Mouse (Mus musculus): ENCODE data around the gene Mri1. TPM values are rescaled to one million over a fixed set of nuclear protein-coding genes. Genes with fewer than 3 reads are reported as not detected.

Gene Mri1
- polyA plus RNA-seq, 1 experiment from 2014 or later: 57.1 TPM

GRCm38 (mm10) chr8:84241167-84241566, 16.0 kb downstream of the Mri1 start:
- H3K4me3 ChIP-seq (replicated peaks; ENCODE audit: low read length): no peak overlapping the region
- H3K4me2 ChIP-seq (ENCODE audit: low read length): no peak overlapping the region
- H3K27ac ChIP-seq (ENCODE audit: low read length): no peak overlapping the region
- peaks cover 16% of the 10 kb centered on the region for H3K36me3 ChIP-seq (ENCODE audit: control insufficient read depth, insufficient read depth)
- no peak for ATAC-seq
- H3K4me1 ChIP-seq (replicated peaks; ENCODE audit: control insufficient read depth, insufficient read depth, low read length): peaks cover 13% of the 10 kb centered on the region
- H3K9ac ChIP-seq (replicated peaks; ENCODE audit: low read depth, low read length): no peak overlapping the region
- H3K27me3 ChIP-seq (replicated peaks; ENCODE audit: control insufficient read depth, insufficient read depth, low read length): no peaks in the 10 kb centered on the region
- 67% methylated on average over 6 of the region's 6 CpGs for WGBS
- no peaks in the 10 kb centered on the region for H3K9me3 ChIP-seq (ENCODE audit: control insufficient read depth, low read length)

- 20% methylated on average over 19 of the region's 19 CpGs for WGBS
These were observed 19.4 kb downstream of the Mri1 start for GRCm38 (mm10) chr8:84237542-84238229.

DNA sequence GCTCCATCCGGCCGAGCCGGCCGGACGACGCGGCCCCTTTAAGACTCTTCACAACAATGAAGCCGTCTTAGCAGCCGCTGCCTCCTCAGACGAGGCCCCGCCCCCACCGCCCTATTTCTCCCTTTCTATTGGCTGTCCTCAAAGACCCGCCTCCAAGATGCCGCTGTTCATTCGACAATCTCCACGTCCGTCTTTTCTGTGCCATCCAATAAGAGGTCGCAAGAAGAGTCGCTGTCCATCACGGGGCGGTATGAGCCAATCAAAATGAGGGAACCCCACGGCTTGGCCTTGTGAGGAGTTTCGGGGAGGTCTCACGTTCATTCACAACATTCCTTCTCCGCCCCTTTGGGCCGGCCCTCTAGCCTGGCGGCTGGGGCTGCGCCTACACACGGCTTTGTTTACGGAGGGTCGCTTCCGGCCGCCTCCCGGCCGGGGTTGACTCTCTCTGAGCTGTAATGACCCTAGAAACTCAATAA, 20.1 kb downstream of the Mri1 start, which contains the start of gene Zswim4:
Zswim4 (minus strand) TSS at position 58 of the 476 bp plus-strand sequence.
- H3K9ac ChIP-seq (replicated peaks; ENCODE audit: low read depth, low read length): peak within 1 kb of the TSS; percentile 93
- no peaks in the 10 kb centered on the region for H3K9me3 ChIP-seq (ENCODE audit: control insufficient read depth, low read length)
- peak within 1 kb of the TSS; percentile 81 for H3K27ac ChIP-seq (ENCODE audit: low read length)
- H3K36me3 ChIP-seq (ENCODE audit: control insufficient read depth, insufficient read depth): peaks cover 5% of the 10 kb centered on the region
- H3K4me1 ChIP-seq (replicated peaks; ENCODE audit: control insufficient read depth, insufficient read depth, low read length): peaks cover 36% of the 10 kb centered on the region
- peak; percentile 98 for ATAC-seq
- peak within 1 kb of the TSS; percentile 87 for H3K4me2 ChIP-seq (ENCODE audit: low read length)
- peak within 1 kb of the TSS; percentile 95 for H3K4me3 ChIP-seq (replicated peaks; ENCODE audit: low read length)
- H3K27me3 ChIP-seq (replicated peaks; ENCODE audit: control insufficient read depth, insufficient read depth, low read length): no peaks in the 10 kb centered on the region
- under 1% methylated on average over 35 of the region's 35 CpGs for WGBS

More at GRCm38 (mm10) chr8:84237542-84238229, 19.4 kb downstream of the Mri1 start:
- Histone ChIP-seq H3K9ac (replicated peaks; ENCODE audit: low read depth, low read length) (peak overlapping the region; percentile 67), H3K27ac (ENCODE audit: low read length) (peak overlapping the region; percentile 81), H3K4me3 (replicated peaks; ENCODE audit: low read length) (peak overlapping the region; percentile 59), H3K9me3 (ENCODE audit: control insufficient read depth, low read length) (no peaks in the 10 kb centered on the region), H3K36me3 (ENCODE audit: control insufficient read depth, insufficient read depth) (peaks cover 3% of the 10 kb centered on the region; the same call in 1 of the 2 replicates), H3K27me3 (replicated peaks; ENCODE audit: control insufficient read depth, insufficient read depth, low read length) (no peaks in the 10 kb centered on the region), H3K4me1 (replicated peaks; ENCODE audit: control insufficient read depth, insufficient read depth, low read length) (peaks cover 36% of the 10 kb centered on the region), H3K4me2 (ENCODE audit: low read length) (peak overlapping the region; percentile 68)
- ATAC-seq: peak; percentile 3

- H3K4me3 ChIP-seq (replicated peaks; ENCODE audit: low read length): peak overlapping the region; percentile 95
- peak overlapping the region; percentile 60 for H3K27ac ChIP-seq (ENCODE audit: low read length)
- peak; percentile 15 for ATAC-seq
- peaks cover 31% of the 10 kb centered on the region for H3K4me1 ChIP-seq (replicated peaks; ENCODE audit: control insufficient read depth, insufficient read depth, low read length)
- H3K36me3 ChIP-seq (ENCODE audit: control insufficient read depth, insufficient read depth): peaks cover 5% of the 10 kb centered on the region
- peak overlapping the region; percentile 87 for H3K4me2 ChIP-seq (ENCODE audit: low read length)
- H3K27me3 ChIP-seq (replicated peaks; ENCODE audit: control insufficient read depth, insufficient read depth, low read length): no peaks in the 10 kb centered on the region
- H3K9me3 ChIP-seq (ENCODE audit: control insufficient read depth, low read length): no peaks in the 10 kb centered on the region
- WGBS: 0% methylated on average over 17 of the region's 30 CpGs
- peak overlapping the region; percentile 93 for H3K9ac ChIP-seq (replicated peaks; ENCODE audit: low read depth, low read length)
These were observed 20.6 kb downstream of the Mri1 start for GRCm38 (mm10) chr8:84236410-84236997.

DNA sequence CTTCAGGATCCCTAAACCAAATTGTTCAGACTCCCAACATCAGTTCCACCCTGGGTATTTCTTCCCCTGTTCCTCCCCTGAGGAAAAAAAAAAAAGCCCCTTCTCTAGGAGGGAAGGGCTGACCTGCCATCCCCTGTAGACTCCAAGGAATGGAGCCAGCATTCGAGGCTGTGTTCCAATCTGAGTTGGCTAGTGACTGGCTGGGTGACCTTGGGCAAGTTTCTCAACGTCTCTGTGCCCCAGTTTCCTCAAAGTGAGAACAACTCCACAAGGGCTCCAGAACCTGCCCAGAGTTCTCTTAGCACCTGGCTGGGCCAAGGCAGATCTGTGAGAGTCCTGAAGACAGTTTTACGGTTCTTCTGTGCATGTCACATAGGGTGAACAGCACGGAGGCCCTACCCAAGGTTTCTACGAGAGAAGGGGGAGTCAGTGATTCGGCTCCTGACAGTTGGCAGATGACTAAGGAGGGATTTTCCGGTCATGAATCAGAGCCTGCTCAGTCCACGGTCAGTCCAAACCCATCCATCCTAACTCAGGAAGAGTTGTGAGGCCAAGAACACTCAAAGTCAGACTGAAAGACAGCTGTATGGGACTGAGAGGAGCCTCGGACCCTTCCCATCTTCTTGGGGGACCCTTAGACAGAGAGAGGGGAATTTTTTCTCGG, 21.2 kb downstream of the Mri1 start:
- no peaks in the 10 kb centered on the region for H3K27me3 ChIP-seq (replicated peaks; ENCODE audit: control insufficient read depth, insufficient read depth, low read length)
- H3K36me3 ChIP-seq (ENCODE audit: control insufficient read depth, insufficient read depth): peaks cover 5% of the 10 kb centered on the region
- peaks cover 30% of the 10 kb centered on the region for H3K4me1 ChIP-seq (replicated peaks; ENCODE audit: control insufficient read depth, insufficient read depth, low read length)
- no peaks in the 10 kb centered on the region for H3K9me3 ChIP-seq (ENCODE audit: control insufficient read depth, low read length)
- WGBS: 29% methylated on average over 10 of the region's 10 CpGs
- peak overlapping the region; percentile 93 for H3K9ac ChIP-seq (replicated peaks; ENCODE audit: low read depth, low read length)
- peak overlapping the region; percentile 95 for H3K4me3 ChIP-seq (replicated peaks; ENCODE audit: low read length)
- no peak for ATAC-seq
- H3K27ac ChIP-seq (ENCODE audit: low read length): peak overlapping the region; percentile 60; the same call in 1 of the 2 replicates
- peak overlapping the region; percentile 87 for H3K4me2 ChIP-seq (ENCODE audit: low read length)

DNA sequence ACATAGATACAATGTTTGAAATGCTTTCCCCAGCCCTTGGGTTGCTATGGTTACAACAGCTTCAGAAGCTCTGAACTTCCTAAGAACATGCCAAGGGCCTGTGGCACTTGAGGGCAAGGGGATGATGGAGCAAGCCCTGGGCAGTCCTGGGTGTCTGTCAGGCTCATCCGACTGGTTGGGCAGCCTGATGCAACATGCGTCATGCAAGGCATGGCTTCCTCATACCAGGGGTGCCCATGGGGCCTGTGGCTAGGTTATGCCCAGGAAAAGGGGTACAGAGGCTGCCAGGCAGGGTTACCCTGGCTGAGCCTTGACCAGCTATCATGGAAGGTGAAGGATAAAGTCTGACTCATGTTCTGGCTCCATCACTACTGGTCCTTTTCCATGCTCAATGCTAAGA, 24.1 kb downstream of the Mri1 start:
- H3K9me3 ChIP-seq (ENCODE audit: control insufficient read depth, low read length): no peaks in the 10 kb centered on the region
- H3K27me3 ChIP-seq (replicated peaks; ENCODE audit: control insufficient read depth, insufficient read depth, low read length): no peaks in the 10 kb centered on the region
- no peak overlapping the region for H3K4me3 ChIP-seq (replicated peaks; ENCODE audit: low read length)
- ATAC-seq: no peak
- no peak overlapping the region for H3K9ac ChIP-seq (replicated peaks; ENCODE audit: low read depth, low read length)
- no peak overlapping the region for H3K27ac ChIP-seq (ENCODE audit: low read length)
- WGBS: 94% methylated on average over 2 of the region's 2 CpGs
- H3K4me2 ChIP-seq (ENCODE audit: low read length): no peak overlapping the region
- peaks cover 29% of the 10 kb centered on the region for H3K4me1 ChIP-seq (replicated peaks; ENCODE audit: control insufficient read depth, insufficient read depth, low read length)
- H3K36me3 ChIP-seq (ENCODE audit: control insufficient read depth, insufficient read depth): peaks cover 26% of the 10 kb centered on the region

DNA sequence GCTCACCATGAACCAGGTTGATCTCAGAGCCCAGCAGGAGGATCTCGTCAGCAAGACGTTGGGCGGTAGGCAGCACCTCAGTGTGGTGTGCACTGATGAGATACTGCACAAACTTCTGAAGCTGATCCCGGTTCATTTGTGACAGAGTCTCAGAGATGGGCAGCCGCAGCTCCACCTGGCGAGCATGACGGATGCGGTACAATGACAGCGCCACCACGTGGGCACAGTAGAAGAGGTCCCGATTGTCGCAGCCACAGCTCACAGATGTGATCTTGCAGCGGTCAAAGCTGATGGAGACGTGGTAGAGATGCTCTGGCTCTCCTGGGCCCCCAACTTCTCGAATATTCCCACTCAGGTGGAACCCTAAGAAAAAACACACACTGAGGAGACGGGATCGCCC, 26.4 kb downstream of the Mri1 start:
- no peak overlapping the region for H3K9ac ChIP-seq (replicated peaks; ENCODE audit: low read depth, low read length)
- H3K36me3 ChIP-seq (ENCODE audit: control insufficient read depth, insufficient read depth): peaks cover 40% of the 10 kb centered on the region
- H3K27ac ChIP-seq (ENCODE audit: low read length): no peak overlapping the region
- H3K4me2 ChIP-seq (ENCODE audit: low read length): no peak overlapping the region
- no peaks in the 10 kb centered on the region for H3K9me3 ChIP-seq (ENCODE audit: control insufficient read depth, low read length)
- peaks cover 19% of the 10 kb centered on the region for H3K4me1 ChIP-seq (replicated peaks; ENCODE audit: control insufficient read depth, insufficient read depth, low read length)
- 83% methylated on average over 17 of the region's 17 CpGs for WGBS
- H3K4me3 ChIP-seq (replicated peaks; ENCODE audit: low read length): no peak overlapping the region
- ATAC-seq: no peak
- H3K27me3 ChIP-seq (replicated peaks; ENCODE audit: control insufficient read depth, insufficient read depth, low read length): no peaks in the 10 kb centered on the region

DNA sequence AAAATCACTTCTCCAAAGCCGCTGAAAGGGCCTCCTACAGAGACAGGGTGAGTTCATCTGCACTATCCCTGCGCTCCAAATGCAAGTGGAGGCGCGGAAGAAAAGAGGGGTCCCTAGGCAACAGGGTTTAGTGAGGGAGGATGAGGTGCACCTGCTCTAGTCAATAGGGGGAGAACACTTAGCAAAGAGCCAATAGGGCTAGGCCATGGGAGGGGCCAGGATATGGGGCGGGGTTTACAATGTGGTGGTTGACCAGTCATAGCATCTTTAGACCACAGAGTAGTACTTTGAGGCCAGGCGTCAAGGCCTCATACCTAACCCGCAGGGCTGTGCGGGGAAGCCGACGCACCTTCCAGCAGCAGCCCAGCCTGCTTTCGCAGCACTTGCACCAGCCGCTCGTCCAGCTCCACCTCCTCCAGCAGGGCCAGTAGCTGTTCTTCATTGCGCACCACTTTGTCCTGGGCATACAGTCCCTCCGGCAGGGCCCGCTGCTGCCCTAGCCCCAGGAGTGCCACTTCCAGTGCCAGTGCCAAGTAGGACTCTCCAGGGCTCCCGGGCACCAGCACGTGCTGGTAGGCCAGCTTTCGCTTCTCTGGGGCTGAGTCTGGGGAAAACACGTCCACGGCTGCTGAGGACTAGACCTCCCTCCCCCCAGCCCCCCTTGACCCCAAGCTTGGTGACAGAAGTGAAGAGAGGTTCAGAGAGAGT, 33.6 kb downstream of the Mri1 start:
- Histone ChIP-seq H3K9me3 (ENCODE audit: control insufficient read depth, low read length) (no peaks in the 10 kb centered on the region), H3K9ac (replicated peaks; ENCODE audit: low read depth, low read length) (no peak overlapping the region), H3K27me3 (replicated peaks; ENCODE audit: control insufficient read depth, insufficient read depth, low read length) (no peaks in the 10 kb centered on the region), H3K27ac (ENCODE audit: low read length) (no peak overlapping the region), H3K36me3 (ENCODE audit: control insufficient read depth, insufficient read depth) (peaks cover 64% of the 10 kb centered on the region), H3K4me1 (replicated peaks; ENCODE audit: control insufficient read depth, insufficient read depth, low read length) (no peaks in the 10 kb centered on the region), H3K4me2 (ENCODE audit: low read length) (no peak overlapping the region), H3K4me3 (replicated peaks; ENCODE audit: low read length) (no peak overlapping the region)
- 80% methylated on average over 21 of the region's 21 CpGs for WGBS
- ATAC-seq: no peak
